Mouse (Mus musculus) T-helper 1 cell (primary cell): ENCODE measurements around the gene Pnkp.

Experiments used
- in situ Hi-C: fragments of 300-600 bp; cut with MboI, MseI; formaldehyde crosslinking; loops from one replicate; pipeline ENCODE4 v1.15.1; 2025; ENCODE audit warnings: high pct_unique_total_duplicates

Pnkp gene

DNA sequence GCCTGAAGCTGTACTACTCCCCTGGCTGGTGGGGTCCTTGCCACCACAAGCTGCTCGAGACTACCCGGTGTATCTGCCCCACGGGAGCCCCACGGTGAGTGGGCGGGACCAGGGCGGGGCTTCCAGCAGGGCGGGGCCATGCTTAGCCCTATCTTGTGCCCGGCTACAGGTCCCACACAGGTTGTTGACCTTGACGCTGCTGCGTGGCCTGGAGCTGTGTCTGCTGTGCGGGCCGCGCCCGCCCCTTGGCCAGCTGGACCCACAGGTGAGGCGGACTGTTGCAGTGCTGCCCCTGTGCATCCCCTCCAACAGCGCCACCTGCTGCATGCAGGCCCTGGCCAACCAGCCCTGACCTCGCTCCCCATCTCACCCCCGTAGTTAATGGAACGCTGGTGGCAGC, 41.7 kb downstream of the Pnkp start:
- in situ Hi-C loops: loop anchor here (10.0 kb wide), 1 partner anchor 806 kb away; the partner anchor contains the start of gene Dbp

GRCm38 (mm10) chr7:44900632-44901031, 43.7 kb downstream of the Pnkp start:
- in situ Hi-C loops: no loop called here

GRCm38 (mm10) chr7:44901230-44901722, 44.3 kb downstream of the Pnkp start:
- in situ Hi-C loops: no loop called here

DNA sequence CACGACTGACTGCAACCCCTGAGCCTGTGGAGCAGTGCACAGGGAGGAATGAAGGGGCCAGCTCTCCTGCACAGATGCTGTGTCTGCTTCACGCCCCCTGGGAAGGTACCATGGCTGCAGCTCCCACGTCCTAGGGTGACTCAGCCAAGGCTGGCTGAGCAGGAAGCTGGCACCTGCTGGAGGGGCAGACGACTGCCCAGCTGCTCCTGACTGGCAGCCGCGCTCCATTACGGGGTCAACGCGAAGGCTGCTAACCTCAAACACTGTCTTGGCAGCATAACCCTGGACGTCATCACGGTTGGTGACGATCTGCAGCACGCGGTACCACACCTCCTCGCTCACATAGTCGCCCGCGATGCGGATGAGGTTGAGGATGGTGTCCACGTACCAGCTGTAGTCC, 48.5 kb downstream of the Pnkp start:
- in situ Hi-C loops: no loop called here

DNA sequence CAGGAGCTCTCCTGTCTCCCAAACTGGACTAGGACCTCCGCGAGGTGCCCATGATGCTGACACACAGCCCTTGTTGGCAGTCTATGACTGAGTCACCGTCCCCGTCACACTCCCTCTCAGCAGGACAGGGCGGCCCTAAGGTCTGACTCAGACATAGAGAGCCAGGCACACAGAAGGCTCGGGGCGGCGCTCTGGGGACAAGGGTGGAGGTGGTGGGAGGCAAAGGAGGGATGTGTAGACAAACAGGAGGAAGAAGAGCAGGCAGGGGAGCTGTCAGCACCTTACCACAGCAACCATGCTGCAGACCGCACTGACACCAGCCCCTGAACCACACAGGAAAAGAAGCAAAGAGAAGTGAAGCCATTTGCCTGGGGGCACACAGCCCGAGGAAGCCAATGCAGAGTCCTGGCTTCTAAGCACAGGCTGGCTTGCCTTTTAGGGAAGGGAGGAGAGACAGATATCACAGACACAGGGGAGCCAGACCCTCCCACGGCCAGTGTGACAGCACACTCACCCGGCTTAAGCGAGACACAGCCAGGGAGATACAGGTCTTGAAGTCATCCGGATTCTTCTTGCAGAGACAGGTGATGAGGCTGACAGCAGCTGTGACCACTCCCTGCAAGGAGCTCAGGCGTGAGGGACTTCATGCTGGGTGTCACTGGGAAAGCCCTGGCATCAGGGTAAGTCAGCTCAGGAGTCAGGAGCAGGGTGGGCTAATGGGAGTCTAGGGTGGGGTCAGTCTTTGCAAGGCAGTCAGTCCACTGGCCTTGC, 52.0 kb downstream of the Pnkp start:
- in situ Hi-C loops: no loop called here
